Mouse (Mus musculus): ENCODE results near the gene Zfp74.

The Zfp74 gene

DNA sequence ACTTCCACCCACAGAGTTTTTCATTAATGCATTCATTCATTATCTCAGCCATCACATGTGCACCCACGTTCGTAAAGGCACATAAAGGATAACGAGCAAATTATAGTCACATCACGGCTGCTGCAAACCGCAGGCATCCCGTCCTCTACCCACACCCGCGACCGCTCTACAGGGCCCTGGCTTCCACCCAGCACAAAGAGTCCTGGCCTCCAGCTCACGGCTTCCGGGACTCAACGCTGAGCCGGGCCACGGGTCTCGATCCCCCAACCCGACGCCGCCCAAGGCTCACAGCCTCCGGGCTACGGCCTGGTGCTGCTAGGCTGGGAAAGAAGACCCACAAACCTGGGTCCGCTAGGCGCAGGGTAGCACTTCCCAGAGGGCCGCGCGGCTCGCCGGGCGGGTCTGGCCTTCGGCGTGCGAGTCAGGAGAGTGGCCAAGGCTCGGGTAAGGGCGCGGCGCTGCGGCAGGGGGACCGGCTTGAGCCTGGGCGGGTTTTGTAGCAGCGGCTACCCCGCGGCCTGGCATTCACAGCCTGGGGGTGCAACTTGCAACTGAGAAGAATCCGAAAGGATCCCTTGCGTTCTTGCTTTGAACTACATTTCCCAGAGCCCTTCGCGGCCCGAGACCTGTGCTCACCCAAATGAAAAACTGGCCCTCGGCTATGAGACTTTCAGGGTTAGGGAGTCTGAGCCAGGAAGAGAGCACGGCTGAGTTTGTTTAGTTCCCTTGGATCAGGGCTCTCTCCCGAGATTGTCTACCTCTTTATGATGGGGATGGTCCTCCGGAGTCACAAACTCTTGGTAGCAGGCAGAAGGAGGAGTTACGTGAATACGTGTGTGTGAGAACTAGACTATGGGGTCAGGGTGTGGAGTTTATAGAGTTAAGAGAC is at the start of gene Zfp74:
TSS of gene Zfp74 (minus strand) at position 577 of the 889 bp plus-strand sequence.
- CTCF ChIA-PET = no interaction called here

- CTCF ChIA-PET = no interaction called here
Observed at GRCm38 (mm10) chr7:30000601-30001000, 46.7 kb upstream of the Zfp74 start.

- CTCF ChIA-PET = no interaction called here
Observed at GRCm38 (mm10) chr7:29995134-29995533, 41.2 kb upstream of the Zfp74 start.

GRCm38 (mm10) chr7:29993340-29993739 is 39.5 kb upstream of the Zfp74 start:
- CTCF ChIA-PET = interaction anchor here (0.6 kb wide), 1 partner anchor 317 kb away, joined by 4 read pairs; no protein-coding TSS in a partner anchor

GRCm38 (mm10) chr7:29992698-29993097 is 38.8 kb upstream of the Zfp74 start:
- CTCF ChIA-PET = no interaction called here

- CTCF ChIA-PET = interaction anchor here (0.6 to 1.3 kb wide), 3 partner anchors 21 to 536 kb away, joined by 3 to 10 read pairs (median 3); no protein-coding TSS in a partner anchor
Observed at GRCm38 (mm10) chr7:29989031-29989430, 35.1 kb upstream of the Zfp74 start.

GRCm38 (mm10) chr7:29987551-29987950 is 33.7 kb upstream of the Zfp74 start:
- CTCF ChIA-PET = no interaction called here

GRCm38 (mm10) chr7:29986101-29986500 is 32.2 kb upstream of the Zfp74 start:
- CTCF ChIA-PET = no interaction called here

GRCm38 (mm10) chr7:29983690-29984380 is 29.9 kb upstream of the Zfp74 start, which contains the start of gene Zfp568:
TSS of gene Zfp568 (plus strand) at chr7:29983955.
- CTCF ChIA-PET = no interaction called here

GRCm38 (mm10) chr7:29983340-29983689 is 29.4 kb upstream of the Zfp74 start:
- CTCF ChIA-PET = no interaction called here

DNA sequence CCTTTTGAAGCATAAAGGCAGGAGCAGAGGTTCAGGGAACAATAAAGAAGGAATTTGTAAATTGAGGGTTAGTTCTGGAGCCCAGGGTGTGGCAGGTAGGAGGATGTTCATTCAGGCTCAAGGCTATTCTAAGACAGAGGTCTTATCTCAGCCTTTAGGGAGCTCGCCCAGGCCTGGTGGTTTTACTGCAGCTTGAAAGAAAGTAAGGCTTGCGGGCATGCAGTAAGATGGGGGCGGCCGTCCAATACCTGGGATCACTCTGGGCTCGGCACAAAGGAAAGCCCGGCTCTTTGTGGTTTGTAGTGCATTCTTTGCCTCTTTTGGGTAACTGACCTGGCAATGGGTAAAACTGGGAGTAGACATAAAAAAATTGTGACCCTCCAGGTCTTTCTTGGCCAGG is 29.0 kb upstream of the Zfp74 start:
- CTCF ChIA-PET = no interaction called here

GRCm38 (mm10) chr7:29982341-29982740 is 28.5 kb upstream of the Zfp74 start:
- CTCF ChIA-PET = no interaction called here

- CTCF ChIA-PET = no interaction called here
Observed at GRCm38 (mm10) chr7:29981860-29982259, 28.0 kb upstream of the Zfp74 start.

GRCm38 (mm10) chr7:29981455-29981854 is 27.6 kb upstream of the Zfp74 start:
- CTCF ChIA-PET = no interaction called here

- CTCF ChIA-PET = no interaction called here
Observed at GRCm38 (mm10) chr7:29980761-29981160, 26.9 kb upstream of the Zfp74 start.

DNA sequence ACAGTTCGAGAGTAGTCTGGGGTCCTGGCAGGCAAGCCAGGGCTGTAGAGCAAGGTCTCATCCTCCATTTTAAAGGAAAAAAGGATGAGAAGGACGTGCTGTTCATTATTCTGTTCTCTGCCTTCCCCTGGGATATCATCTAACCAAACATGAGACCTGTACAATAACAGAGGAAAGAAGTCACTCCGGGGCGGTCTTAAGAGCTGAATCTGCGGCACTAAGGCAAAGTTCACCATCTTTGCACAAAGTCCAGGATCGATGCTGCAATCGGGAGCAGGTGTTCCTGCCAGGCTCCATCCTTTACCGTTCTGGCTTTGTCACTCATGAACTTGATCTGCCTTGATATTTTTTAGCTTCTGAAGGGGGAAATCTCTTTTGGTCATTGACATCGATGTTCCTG is 16.8 kb upstream of the Zfp74 start:
- CTCF ChIA-PET = no interaction called here

DNA sequence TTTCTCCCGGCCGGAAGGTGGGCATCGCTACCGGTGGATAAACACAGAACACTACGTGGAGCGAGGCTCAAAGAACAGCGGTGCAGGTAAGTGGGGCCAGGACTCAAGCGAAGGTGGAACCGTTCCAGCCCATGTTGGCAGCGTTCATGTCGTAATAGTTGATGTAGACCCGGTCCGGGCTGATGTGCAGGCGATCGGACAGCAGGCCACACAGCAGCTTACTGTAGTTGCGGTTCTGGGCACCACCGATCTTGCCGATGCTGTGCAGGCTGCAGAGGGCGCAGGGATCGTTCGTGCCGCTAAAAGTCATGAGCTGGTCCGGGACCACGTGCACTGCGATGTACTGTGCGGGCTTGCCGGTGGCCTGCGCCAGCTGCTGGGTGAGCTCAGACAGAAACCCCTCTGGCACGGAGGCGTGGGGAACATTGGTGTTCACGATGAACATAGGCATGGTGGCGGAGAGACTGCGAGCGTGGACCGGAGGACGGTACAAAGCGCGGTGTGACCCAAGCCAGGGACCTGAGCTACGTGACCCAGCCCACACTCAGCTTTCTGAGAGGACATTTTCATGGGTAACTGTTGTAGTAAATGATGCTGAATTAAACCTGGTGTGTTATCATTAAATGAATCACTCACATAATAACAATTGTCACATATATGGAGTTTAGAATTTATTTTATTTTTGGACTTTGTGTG is 11.4 kb upstream of the Zfp74 start:
- CTCF ChIA-PET = interaction anchor here (0.6 kb wide), 1 partner anchor 1975 kb away, joined by 4 read pairs; no protein-coding TSS in a partner anchor

DNA sequence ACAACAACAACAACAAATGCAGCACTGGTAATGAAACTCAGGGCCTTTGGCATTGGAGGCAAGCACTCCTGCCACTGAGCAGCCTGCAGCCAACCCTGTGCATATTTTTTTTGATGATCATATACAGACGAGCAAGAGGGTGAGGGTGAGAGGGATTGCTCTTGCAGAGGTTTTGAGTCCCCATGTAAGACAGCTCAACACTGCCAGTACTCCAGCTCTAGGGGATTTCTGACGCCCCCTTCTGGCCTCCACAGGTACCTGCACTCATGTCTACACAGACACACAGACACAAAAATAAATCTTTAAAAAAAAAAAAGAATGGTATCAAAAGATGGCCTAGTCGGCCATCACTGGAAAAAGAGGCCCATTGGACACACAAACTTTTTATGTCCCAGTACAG is 5.1 kb upstream of the Zfp74 start:
- CTCF ChIA-PET = interaction anchor here (0.7 kb wide), 1 partner anchor 64 kb away, joined by 3 read pairs; no protein-coding TSS in a partner anchor

- CTCF ChIA-PET = interaction anchor here (0.8 kb wide), 1 partner anchor 18 kb away, joined by 32 read pairs; no protein-coding TSS in a partner anchor
Observed at GRCm38 (mm10) chr7:29958125-29958724, 4.3 kb upstream of the Zfp74 start.

- CTCF ChIA-PET = no interaction called here
Observed at GRCm38 (mm10) chr7:29956257-29956656, 2.4 kb upstream of the Zfp74 start.

- CTCF ChIA-PET = no interaction called here
Observed at GRCm38 (mm10) chr7:29954731-29955130, 842 bp upstream of the Zfp74 start.

DNA sequence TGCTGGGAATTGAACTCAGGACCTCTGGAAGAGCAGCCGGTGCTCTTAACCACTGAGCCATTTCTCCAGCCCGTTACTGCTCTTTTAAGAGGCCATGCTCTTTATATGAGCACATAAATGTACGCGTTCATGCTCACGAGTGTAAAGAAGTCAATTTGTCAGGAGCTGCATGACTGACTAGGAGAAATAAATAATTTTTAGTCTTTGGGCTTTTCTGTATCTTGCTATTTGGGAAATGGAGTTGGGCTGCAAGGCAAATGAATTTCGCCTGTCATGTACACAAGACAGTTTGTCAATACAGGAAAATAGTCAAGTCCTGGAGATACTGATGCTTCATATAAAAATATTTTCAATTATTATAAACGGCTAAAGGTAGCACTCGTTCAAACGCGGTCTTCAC is 803 bp downstream of the Zfp74 start:
- CTCF ChIA-PET = no interaction called here
